Mouse (Mus musculus): ENCODE data around the gene Hus1b.

GRCm38 (mm10) chr13:30985598-30986466, 38.3 kb upstream of the Hus1b start:
- TF ChIP-seq EP300 (IDR thresholded peaks at IDR 0.05) (no peak), CTCF (IDR thresholded peaks at IDR 0.05) (no peak)
